Mouse (Mus musculus) spleen, postnatal 14 days (tissue): ENCODE measurements around the gene Rgs7bp.
"Not testable (repeated sequence)": the region's sequence is repeated elsewhere in the genome, so short reads cannot be mapped to it uniquely, and the experiment has no call there.

Experiments used
- DNase-seq, 2 experiments: peaks; one replicate each; pipeline ENCODE4 v3.0.0; 2021 to 2022; ENCODE audit warnings: low spot score in 2 of 2

The Rgs7bp gene

GRCm38 (mm10) chr13:104937759-104938158 lies 117.0 kb downstream of the Rgs7bp start:
- no peak for DNase-seq

- no peak for DNase-seq
These were observed 118.1 kb downstream of the Rgs7bp start for GRCm38 (mm10) chr13:104936586-104936985.

- no peak for DNase-seq
These were observed 122.8 kb downstream of the Rgs7bp start for GRCm38 (mm10) chr13:104931635-104932532.

DNA sequence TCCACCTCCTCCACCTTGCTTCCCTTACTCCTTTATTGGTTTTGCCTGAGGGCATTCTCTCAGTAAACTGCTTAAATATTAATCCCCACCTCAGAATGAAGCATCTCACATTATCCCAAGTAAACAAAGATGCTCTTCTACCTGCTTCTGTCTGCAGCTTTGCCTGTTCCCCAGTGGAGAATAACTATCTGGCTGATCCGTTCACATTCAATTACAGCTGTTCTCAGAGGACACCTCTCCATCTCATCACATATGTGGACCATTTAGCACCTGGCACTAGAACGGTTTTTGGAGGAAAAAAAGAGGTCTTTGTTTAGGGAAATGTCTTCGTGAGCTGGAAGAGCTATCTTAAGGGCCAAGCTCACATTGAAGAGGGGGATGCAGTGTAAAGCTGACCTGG lies 123.9 kb downstream of the Rgs7bp start:
- no peak for DNase-seq

- no peak for DNase-seq
These were observed 136.1 kb downstream of the Rgs7bp start for GRCm38 (mm10) chr13:104918663-104919062.

DNA sequence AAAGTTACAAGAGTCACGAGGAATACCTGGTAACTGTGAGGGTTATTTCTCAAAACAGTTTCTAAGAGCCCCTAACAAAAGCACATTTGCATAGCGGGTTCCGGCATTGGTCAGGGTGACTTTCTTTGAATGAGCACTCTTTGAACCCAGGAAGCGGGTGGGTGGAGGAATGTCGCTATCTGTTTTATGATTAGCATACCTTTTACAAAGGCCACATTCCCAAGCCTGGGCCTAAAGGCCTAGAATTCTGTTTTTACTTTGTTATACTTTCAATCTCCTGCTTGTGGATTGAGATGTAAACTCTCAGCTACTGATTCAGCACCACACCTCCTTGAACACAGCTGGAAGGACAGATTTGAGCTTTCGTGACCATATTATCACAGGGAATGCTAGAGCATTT lies 138.0 kb downstream of the Rgs7bp start:
- DNase-seq = not testable (repeated sequence)

DNA sequence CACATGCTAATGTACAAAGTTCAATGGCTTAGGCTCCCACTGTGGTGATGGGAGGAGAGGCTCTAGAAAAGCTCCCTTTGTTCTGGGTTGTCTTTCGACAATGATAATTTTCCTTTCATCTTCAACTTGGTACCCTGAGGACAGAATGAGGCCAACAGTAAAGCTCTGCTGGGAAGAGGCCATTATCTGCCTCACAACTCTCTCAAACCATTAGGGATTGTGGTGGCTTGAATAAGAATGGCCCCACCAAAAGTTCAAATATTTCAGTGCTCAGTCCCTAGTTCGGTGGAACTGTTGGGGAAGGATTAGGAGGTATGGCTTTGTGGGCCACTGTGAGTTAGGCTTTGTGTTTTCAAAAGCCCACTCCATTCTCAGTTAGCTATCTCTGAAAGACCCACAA lies 138.6 kb downstream of the Rgs7bp start:
- DNase-seq = no peak

DNA sequence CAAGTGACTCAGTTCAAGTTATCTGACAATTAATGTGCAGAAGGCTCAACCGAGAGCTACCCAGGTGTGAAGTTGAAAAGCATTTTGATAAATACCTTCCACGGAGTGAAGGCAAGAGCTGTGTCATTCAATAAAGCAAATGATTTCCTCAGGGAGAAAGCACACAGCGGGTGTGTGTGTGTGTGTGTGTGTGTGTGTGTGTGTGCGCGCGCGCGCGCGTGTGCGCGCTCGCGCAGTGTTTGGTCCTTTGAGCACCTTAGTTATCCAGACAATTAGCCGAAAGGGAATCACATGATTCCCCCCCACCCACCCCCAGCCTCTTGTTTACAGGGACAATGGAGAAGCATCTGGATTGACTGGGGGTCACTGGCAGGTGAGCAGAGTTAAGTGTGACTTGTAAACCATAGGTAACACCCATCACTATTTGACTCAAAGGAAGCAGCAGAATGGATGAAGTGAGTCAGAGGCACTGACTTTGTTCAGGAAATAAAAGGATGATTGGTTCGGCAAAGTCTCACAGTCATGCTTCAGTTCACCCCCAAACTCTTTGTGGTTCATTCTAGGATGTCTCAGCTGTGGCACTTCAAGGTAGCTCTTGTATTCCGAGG lies 140.3 kb downstream of the Rgs7bp start:
- DNase-seq = no peak

- DNase-seq = not testable (repeated sequence)
These were observed 143.1 kb downstream of the Rgs7bp start for GRCm38 (mm10) chr13:104911626-104912025.

GRCm38 (mm10) chr13:104911006-104911405 lies 143.7 kb downstream of the Rgs7bp start:
- DNase-seq = not testable (repeated sequence)

DNA sequence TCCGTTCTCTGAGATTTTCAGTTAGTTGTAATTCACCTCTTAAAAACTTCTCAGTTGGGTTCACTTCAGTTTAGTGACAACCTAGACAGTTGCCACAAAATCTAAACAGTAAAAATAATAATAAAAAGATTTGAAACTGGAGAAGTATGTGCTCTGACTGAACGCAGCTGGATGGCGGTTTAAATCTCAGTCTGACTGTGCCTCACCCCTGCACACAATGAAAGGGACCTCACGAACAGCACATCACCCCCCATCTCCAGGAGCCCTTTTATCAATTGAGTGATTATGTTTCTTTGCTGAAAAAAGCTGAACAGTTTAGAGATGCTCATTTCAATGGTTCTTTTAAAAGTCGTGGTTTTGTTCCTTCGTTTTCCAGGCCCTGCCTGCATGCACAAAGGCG lies 146.0 kb downstream of the Rgs7bp start:
- DNase-seq = no peak
